In the genomic region with DNA sequence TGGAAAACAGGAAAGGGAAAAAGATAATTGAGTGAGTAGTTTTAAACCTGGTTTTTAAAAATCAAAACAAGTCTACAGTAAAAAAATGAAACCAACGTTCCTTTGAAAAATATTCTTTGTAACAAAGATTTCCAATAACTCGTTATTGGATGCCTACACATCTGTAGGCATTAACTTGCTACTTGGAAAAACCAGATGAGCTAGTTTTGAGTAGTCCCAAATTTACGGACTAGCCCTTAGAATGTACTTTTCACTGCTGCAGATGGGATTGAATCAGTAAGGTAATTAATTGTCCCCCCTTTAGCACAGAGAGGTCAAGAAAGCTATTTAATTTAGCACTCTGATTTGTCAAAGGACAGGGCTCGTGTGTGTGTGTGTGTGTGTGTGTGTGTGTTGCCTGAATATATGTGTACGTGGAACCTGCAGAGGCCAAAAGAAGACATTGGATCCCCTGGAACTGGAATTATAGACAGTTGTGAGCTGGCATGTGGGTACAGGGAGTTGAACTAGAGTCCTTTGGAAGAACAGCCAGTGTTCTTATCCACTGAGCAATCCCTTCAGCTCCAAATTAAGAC, we compare ENCODE assay signal across 9 mouse cellular contexts. TPM values are rescaled to one million over a fixed set of nuclear protein-coding genes. Genes with fewer than 3 reads are reported as not detected.
DNase-seq lines count a peak whose midpoint lies in the region; ATAC-seq lines count a peak whose summit lies in the region.
"Had no signal": no experiment of that assay in that cellular context is flagged by ENCODE, and none has a peak within 500 bp of the region (broad histone marks: within the 10 kb centered on the region; RNA-seq: fewer than 3 reads in every experiment).

No protein-coding gene starts in this region.

- no peaks in the 10 kb centered on the region for H3K27me3 ChIP-seq in hindbrain, embryonic 11.5 days (ENCODE audit: control insufficient read depth, insufficient read depth, low read length)
- no peaks in the 10 kb centered on the region for H3K27me3 ChIP-seq in midbrain, embryonic 13.5 days

- H3K9ac ChIP-seq in hindbrain, embryonic 11.5 days (ENCODE audit: low read depth, low read length) = peak overlapping the region; percentile 85
- H3K9ac ChIP-seq in midbrain, embryonic 13.5 days (replicated peaks) = peak overlapping the region; percentile 81

- H3K27ac ChIP-seq in hindbrain, embryonic 11.5 days (ENCODE audit: low read depth, low read length) = peak overlapping the region; percentile 94
- peak overlapping the region; percentile 96 for H3K27ac ChIP-seq in midbrain, embryonic 13.5 days

- DNase-seq in kidney, adult 9 months = peak; percentile 13
- DNase-seq in kidney, postnatal 36 days = no peak
- DNase-seq in adipocyte (ENCODE audit: low spot score) = peak; percentile 15
- DNase-seq in hindbrain, embryonic 11.5 days (ENCODE audit: low spot score) = peak; percentile 48
- no peak for DNase-seq in adrenal gland, postnatal 4 days (ENCODE audit: low spot score in 2 of 2)
- DNase-seq in layer of hippocampus, adult 11-12 months (ENCODE audit: low spot score) = no peak

- peaks cover 6% of the 10 kb centered on the region for H3K36me3 ChIP-seq in hindbrain, embryonic 11.5 days (ENCODE audit: control insufficient read depth, insufficient read depth, low read length)
- peaks cover 31% of the 10 kb centered on the region for H3K36me3 ChIP-seq in midbrain, embryonic 13.5 days

- H3K4me1 ChIP-seq in hindbrain, embryonic 11.5 days (replicated peaks; ENCODE audit: control insufficient read depth, insufficient read depth, low read length) = 0 out of 2 replicates have a peak, but pooled peaks cover 3% of the 10 kb centered on the region
- peaks cover 31% of the 10 kb centered on the region for H3K4me1 ChIP-seq in midbrain, embryonic 13.5 days (replicated peaks)

- peak overlapping the region; percentile 56 for H3K4me3 ChIP-seq in hindbrain, embryonic 11.5 days (ENCODE audit: low read depth, low read length)
- peak overlapping the region; percentile 53 for H3K4me3 ChIP-seq in midbrain, embryonic 13.5 days (replicated peaks)

- no peak for ATAC-seq in hindbrain, embryonic 11.5 days (ENCODE audit: low FRiP score)
- no peak for ATAC-seq in midbrain, embryonic 13.5 days
- ATAC-seq in inflammation-experienced regulatory T-cells, adult 6 months = no peak

- H3K4me2 ChIP-seq in hindbrain, embryonic 11.5 days (replicated peaks; ENCODE audit: low read depth, low read length) = peak overlapping the region; percentile 60
- peak overlapping the region; percentile 76 for H3K4me2 ChIP-seq in midbrain, embryonic 13.5 days (replicated peaks)

- 11% methylated on average over 5 of the region's 5 CpGs for WGBS in hindbrain, embryonic 11.5 days
- WGBS in midbrain, embryonic 13.5 days = 12% methylated on average over 5 of the region's 5 CpGs

- no peaks in the 10 kb centered on the region for H3K9me3 ChIP-seq in hindbrain, embryonic 11.5 days (ENCODE audit: control insufficient read depth, low read length)
- H3K9me3 ChIP-seq in midbrain, embryonic 13.5 days = peaks cover 3% of the 10 kb centered on the region; the same call in 1 of the 2 replicates

RNA-seq across cellular contexts. Expression of gene Zfp260, which starts 1.1 kb away (rescaled TPM):
- polyA plus RNA-seq in hindbrain, embryonic 11.5 days (2014; fragmentation: Nextera tagmentation; extraction: Ambion mirVana) = 128 and 132 TPM in 2 replicates
- 112 and 115 TPM in 2 replicates for polyA plus RNA-seq in midbrain, embryonic 13.5 days (2015; fragmentation: Nextera tagmentation; extraction: Ambion mirVana)
- 10 to 100 TPM; 59.7 to 83.0 (median 70.5) TPM for polyA plus RNA-seq in inflammation-experienced regulatory T-cells, adult 6 months (2017; shearing (Covaris generic))
- total RNA-seq in adrenal gland, postnatal 4 days (2021) = 10 to 100 TPM; 50.7 to 52.1 TPM

RNA-seq across cellular contexts. Expression of gene Zfp566, which starts 5.3 kb away (rescaled TPM):
- 14.6 and 15.6 TPM in 2 replicates for polyA plus RNA-seq in hindbrain, embryonic 11.5 days (2014; fragmentation: Nextera tagmentation; extraction: Ambion mirVana)
- polyA plus RNA-seq in midbrain, embryonic 13.5 days (2015; fragmentation: Nextera tagmentation; extraction: Ambion mirVana) = 19.3 and 20.4 TPM in 2 replicates
- 10 to 100 TPM in 2 of 3 experiments, 1 to 10 TPM in 1; 7.2 to 14.5 (median 10.9) TPM for polyA plus RNA-seq in inflammation-experienced regulatory T-cells, adult 6 months (2017; shearing (Covaris generic))
- total RNA-seq in adrenal gland, postnatal 4 days (2021) = 1 to 10 TPM; 6.1 to 7.0 TPM

RNA-seq across cellular contexts. Expression of gene Gm26920, which starts 5.4 kb away (rescaled TPM):
- polyA plus RNA-seq in hindbrain, embryonic 11.5 days (2014; fragmentation: Nextera tagmentation; extraction: Ambion mirVana) = 0.89 and 1.7 TPM in 2 replicates
- 1.1 and 4.4 TPM in 2 replicates for polyA plus RNA-seq in midbrain, embryonic 13.5 days (2015; fragmentation: Nextera tagmentation; extraction: Ambion mirVana)
- 1 to 10 TPM in 2 of 3 experiments, under 1 TPM in 1; 0.87 to 3.9 (median 1.7) TPM for polyA plus RNA-seq in inflammation-experienced regulatory T-cells, adult 6 months (2017; shearing (Covaris generic))
- total RNA-seq in adrenal gland, postnatal 4 days (2021) = not detected
- polyA plus RNA-seq: testis, adult 2 months had no signal

RNA-seq across cellular contexts. Expression of gene Zfp82, which starts 22.9 kb away (rescaled TPM):
- polyA plus RNA-seq in hindbrain, embryonic 11.5 days (2014; fragmentation: Nextera tagmentation; extraction: Ambion mirVana) = 8.3 and 8.6 TPM in 2 replicates
- polyA plus RNA-seq in midbrain, embryonic 13.5 days (2015; fragmentation: Nextera tagmentation; extraction: Ambion mirVana) = 11.7 and 13.8 TPM in 2 replicates
- 10 to 100 TPM in 1 of 3 experiments, 1 to 10 TPM in 2; 4.6 to 10.9 (median 5.9) TPM for polyA plus RNA-seq in inflammation-experienced regulatory T-cells, adult 6 months (2017; shearing (Covaris generic))
- 1 to 10 TPM; 1.4 to 2.3 TPM for total RNA-seq in adrenal gland, postnatal 4 days (2021)

RNA-seq across cellular contexts. Expression of gene Zfp382, which starts 26.1 kb away (rescaled TPM):
- polyA plus RNA-seq in hindbrain, embryonic 11.5 days (2014; fragmentation: Nextera tagmentation; extraction: Ambion mirVana) = 5.8 and 7.6 TPM in 2 replicates
- 16.1 and 19.4 TPM in 2 replicates for polyA plus RNA-seq in midbrain, embryonic 13.5 days (2015; fragmentation: Nextera tagmentation; extraction: Ambion mirVana)
- 10 to 100 TPM; 10.2 to 15.5 (median 15.1) TPM for polyA plus RNA-seq in inflammation-experienced regulatory T-cells, adult 6 months (2017; shearing (Covaris generic))
- total RNA-seq in adrenal gland, postnatal 4 days (2021) = 10 to 100 TPM in 1 of 2 experiments, 1 to 10 TPM in 1; 8.0 to 10.2 TPM

Comparison
In these comparisons a context has a peak if more than half of its experiments do, and no peak if none do; other contexts are left out.
1. DNase-seq: peak in kidney, adult 9 months (single experiment), adipocyte (single experiment) and hindbrain, embryonic 11.5 days (single experiment); none in kidney, postnatal 36 days (0 of 2), adrenal gland, postnatal 4 days (0 of 2) and layer of hippocampus, adult 11-12 months (single experiment).